Mouse (Mus musculus) heart, adult 9 months (tissue): ENCODE measurements around the gene Nid2.

Experiments used
- DNase-seq, 2 experiments: peaks; one replicate each; pipeline ENCODE4 v3.0.0; 2022; ENCODE audit warnings: low spot score in 2 of 2

Nid2 gene

GRCm38 (mm10) chr14:19858808-19859776, 108.0 kb downstream of the Nid2 start:
- DNase-seq, result no peak

- DNase-seq, result no peak
These were observed 109.2 kb downstream of the Nid2 start for GRCm38 (mm10) chr14:19860281-19860680.
